Mouse (Mus musculus) C2C12 (cell line): ENCODE data around the gene Prrg4. TPM values are rescaled to one million over a fixed set of nuclear protein-coding genes. Genes with fewer than 3 reads are reported as not detected.
"Not testable (repeated sequence)": the region's sequence is repeated elsewhere in the genome, so short reads cannot be mapped to it uniquely, and the experiment has no call there.

ENCODE experiments used
- H3K27me3 ChIP-seq: one replicate; pipeline ENCODE4 v1.6.1; 2011; ENCODE audit not compliant: control insufficient read depth, insufficient read depth, insufficient read length
- H3K36me3 ChIP-seq: one replicate; pipeline ENCODE4 v1.6.1; 2011; ENCODE audit not compliant: control insufficient read depth, insufficient read depth
- H3K4me3 ChIP-seq: one replicate; pipeline ENCODE4 v1.5.1; 2011; ENCODE audit warnings: mild to moderate bottlenecking, control low read depth; ENCODE audit not compliant: poor library complexity, insufficient read depth, severe bottlenecking
- H3K79me2 ChIP-seq: one replicate; pipeline ENCODE4 v1.6.1; 2011; ENCODE audit not compliant: control insufficient read depth, insufficient read depth
- H3K79me3 ChIP-seq: one replicate; pipeline ENCODE4 v1.6.1; 2011; ENCODE audit warnings: low read depth, control low read depth
- H3ac ChIP-seq: one replicate; pipeline ENCODE3; 2011; ENCODE audit warnings: low read depth; ENCODE audit not compliant: control insufficient read depth, insufficient read length
- CEBPB ChIP-seq: IDR thresholded peaks from one replicate; pipeline ENCODE4 v1.6.1; 2011; ENCODE audit warnings: low read depth, mild to moderate bottlenecking, control low read depth, moderate library complexity
- CTCF ChIP-seq: IDR thresholded peaks from one replicate; pipeline ENCODE4 v1.5.1; 2011; ENCODE audit not compliant: control insufficient read depth, insufficient read depth, insufficient read length
- FOSL1 ChIP-seq: IDR thresholded peaks from one replicate; pipeline ENCODE4 v1.8.0; 2011; ENCODE audit warnings: mild to moderate bottlenecking, low read length; ENCODE audit not compliant: poor library complexity, insufficient read depth, severe bottlenecking
- MAX ChIP-seq: IDR thresholded peaks from one replicate; pipeline ENCODE4 v1.6.1; 2011; ENCODE audit warnings: mild to moderate bottlenecking, control low read depth
- MYOD1 ChIP-seq: IDR thresholded peaks from one replicate; pipeline ENCODE4 v1.6.1; 2011; ENCODE audit warnings: low read depth; ENCODE audit not compliant: control insufficient read depth, insufficient read length
- MYOG ChIP-seq: IDR thresholded peaks from one replicate; pipeline ENCODE4 v1.6.1; 2011; ENCODE audit not compliant: control insufficient read depth, insufficient read length; ENCODE audit errors: extremely low read depth
- USF1 ChIP-seq: IDR thresholded peaks from one replicate; pipeline ENCODE4 v1.6.1; 2011; ENCODE audit warnings: low read depth, mild to moderate bottlenecking, control low read depth, moderate library complexity
- polyA plus RNA-seq: library from polyadenylated mRNA; unstranded; fragments of >200 nt; fragmentation: generic; extraction: Trizol; gene quantifications from one replicate; pipeline ENCODE4 v1.2.1, GENCODE M21; 2012; ENCODE audit warnings: missing spikeins

Gene Prrg4
- polyA plus RNA-seq, 1 experiment: 4.6 TPM

- TF ChIP-seq USF1 (no peak), MYOD1 (no peak), MYOG (no peak), MAX (no peak), FOSL1 (no peak), CTCF (no peak), CEBPB (no peak)
- no peaks in the 10 kb centered on the region for H3K79me3 ChIP-seq
- H3K79me2 ChIP-seq: no peaks in the 10 kb centered on the region
- H3K27me3 ChIP-seq: no peaks in the 10 kb centered on the region
- no peak within 1 kb of the TSS for H3ac ChIP-seq
- no peaks in the 10 kb centered on the region for H3K36me3 ChIP-seq
- no peak within 1 kb of the TSS for H3K4me3 ChIP-seq
These were observed 17.7 kb upstream of the Prrg4 start, which contains the start of gene Ccdc73 for GRCm38 (mm10) chr2:104867282-104867855. TSS of gene Ccdc73 (plus strand) at chr2:104867805.

- Histone ChIP-seq H3K27me3 (no peaks in the 10 kb centered on the region), H3ac (no peak overlapping the region), H3K79me3 (no peaks in the 10 kb centered on the region), H3K36me3 (no peaks in the 10 kb centered on the region), H3K4me3 (no peak overlapping the region), H3K79me2 (no peaks in the 10 kb centered on the region)
- TF ChIP-seq MYOD1 (peak; percentile 64), CEBPB (peak; percentile 95), CTCF (no peak), MYOG (no peak), MAX (no peak), USF1 (no peak), FOSL1 (peak; percentile 75)
These were observed 14.6 kb upstream of the Prrg4 start for GRCm38 (mm10) chr2:104864176-104864860.

- Histone ChIP-seq H3K27me3 (no peaks in the 10 kb centered on the region), H3ac (no peak overlapping the region), H3K79me3 (no peaks in the 10 kb centered on the region), H3K4me3 (no peak overlapping the region), H3K79me2 (no peaks in the 10 kb centered on the region), H3K36me3 (no peaks in the 10 kb centered on the region)
- TF ChIP-seq CEBPB: no peak
- TF ChIP-seq MYOD1: no peak
- TF ChIP-seq CTCF: no peak
- TF ChIP-seq FOSL1: no peak
These were observed 10.8 kb upstream of the Prrg4 start for GRCm38 (mm10) chr2:104860426-104860825.

GRCm38 (mm10) chr2:104859060-104859459 lies 9.4 kb upstream of the Prrg4 start:
- no peak overlapping the region for H3ac ChIP-seq
- no peaks in the 10 kb centered on the region for H3K36me3 ChIP-seq
- H3K79me3 ChIP-seq: no peaks in the 10 kb centered on the region
- H3K79me2 ChIP-seq: no peaks in the 10 kb centered on the region
- TF ChIP-seq MYOD1 (peak; percentile 96), MAX (no peak), CEBPB (peak; percentile 73), CTCF (no peak), USF1 (no peak), FOSL1 (no peak), MYOG (no peak)
- H3K27me3 ChIP-seq: no peaks in the 10 kb centered on the region
- no peak overlapping the region for H3K4me3 ChIP-seq

- not testable (repeated sequence) for H3ac ChIP-seq, H3K79me3 ChIP-seq, H3K79me2 ChIP-seq, H3K27me3 ChIP-seq, H3K36me3 ChIP-seq, H3K4me3 ChIP-seq
These were observed 8.4 kb upstream of the Prrg4 start for GRCm38 (mm10) chr2:104858083-104858482.

- H3K27me3 ChIP-seq: no peaks in the 10 kb centered on the region
- no peaks in the 10 kb centered on the region for H3K36me3 ChIP-seq
- no peak for TF ChIP-seq USF1
- TF ChIP-seq CTCF: no peak
- TF ChIP-seq MYOG: no peak
- no peak for TF ChIP-seq CEBPB
- no peak for TF ChIP-seq FOSL1
- TF ChIP-seq MYOD1: no peak
- no peak for TF ChIP-seq MAX
- H3K79me2 ChIP-seq: no peaks in the 10 kb centered on the region
- H3K4me3 ChIP-seq: no peak overlapping the region
- H3K79me3 ChIP-seq: no peaks in the 10 kb centered on the region
- no peak overlapping the region for H3ac ChIP-seq
These were observed 6.5 kb upstream of the Prrg4 start for GRCm38 (mm10) chr2:104856218-104856617.
